Mouse (Mus musculus) adrenal gland, adult 8-10 months (tissue): Measurements from ENCODE around the gene Gm12184. TPM values are rescaled to one million over a fixed set of nuclear protein-coding genes. Genes with fewer than 3 reads are reported as not detected.
A peak's percentile ranks its signal among the peaks of the same experiment; 100 is the strongest.
"Not testable (repeated sequence)": the region's sequence is repeated elsewhere in the genome, so short reads cannot be mapped to it uniquely, and the experiment has no call there.

Source experiments
- DNase-seq: peaks from one replicate; pipeline ENCODE4 v3.0.0; 2022
- total RNA-seq, 4 experiments: library from RNA; stranded (reverse); gene quantifications; 2 replicates each; pipeline ENCODE4 v1.2.4; 2022

Gm12184 gene
- total RNA-seq: 1 to 10 TPM; 2.9 to 3.5 (median 3.3) TPM

DNA sequence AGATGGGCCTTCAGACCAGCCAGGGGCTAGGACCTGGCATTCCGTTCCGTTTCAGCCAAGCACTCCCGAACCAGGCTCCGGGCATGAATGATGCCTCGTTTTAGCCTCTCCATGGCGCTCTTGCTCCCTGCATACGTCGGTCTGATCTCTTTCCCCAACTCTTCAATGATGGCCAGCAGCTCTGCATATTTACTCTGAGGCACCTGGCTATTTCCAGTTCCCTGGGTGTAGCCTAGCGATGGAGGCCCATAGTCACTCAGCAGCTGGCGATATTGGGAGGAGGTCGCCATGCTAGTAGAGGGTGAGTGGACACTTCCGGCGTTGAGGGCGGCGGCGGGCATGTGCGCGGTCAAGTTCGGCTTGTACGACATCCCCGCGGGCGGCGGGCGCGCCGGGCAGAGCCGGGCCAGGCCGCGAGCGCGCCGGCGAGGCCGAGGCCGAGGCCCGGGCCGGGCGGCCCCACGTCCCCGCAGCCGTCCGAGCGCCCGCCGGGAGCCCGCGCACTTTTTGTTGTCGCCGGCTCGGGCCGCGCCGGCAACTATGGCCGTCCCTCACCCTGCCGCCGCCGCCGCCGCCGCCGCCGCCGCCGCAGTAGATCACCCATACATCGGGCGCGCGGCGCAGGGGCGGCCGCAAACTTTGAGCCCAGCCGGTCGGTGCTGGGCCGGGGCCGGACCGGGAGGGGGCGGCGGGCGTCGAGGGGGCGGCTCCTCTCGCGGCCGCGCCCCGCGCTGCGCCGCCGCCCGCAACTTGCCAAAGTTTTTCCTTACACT lies at the start of gene Gm12184, which contains the start of gene Trim7:
Gene Gm12184 (minus strand): TSS at position 677 of the 773 bp plus-strand sequence.
Gene Trim7 (plus strand): TSS at position 162 of the 773 bp plus-strand sequence.
- not testable (repeated sequence) for DNase-seq

DNA sequence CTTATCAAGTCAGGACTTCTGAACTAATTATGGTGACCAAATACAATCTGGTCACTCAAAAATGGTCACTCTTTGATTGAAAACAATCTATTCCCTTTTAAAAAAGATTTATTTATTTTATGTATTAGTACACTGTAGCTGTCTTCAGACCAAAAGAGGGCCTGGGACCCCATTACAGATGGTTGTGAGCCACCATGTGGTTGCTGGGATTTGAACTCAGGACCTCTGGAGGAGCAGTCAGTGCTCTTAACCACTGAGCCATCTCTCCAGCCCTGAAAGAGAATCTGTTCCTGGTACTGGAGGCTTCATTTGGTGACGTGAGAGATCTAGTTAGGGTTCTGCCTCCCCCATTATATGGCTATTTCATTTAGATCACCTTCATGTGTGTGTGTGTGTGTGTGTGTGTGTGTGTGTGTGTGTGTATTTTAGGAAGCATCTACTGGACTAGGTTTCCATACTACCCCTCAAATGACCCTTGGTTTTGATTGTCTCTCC lies 48.9 kb upstream of the Gm12184 start:
- DNase-seq: not testable (repeated sequence)

DNA sequence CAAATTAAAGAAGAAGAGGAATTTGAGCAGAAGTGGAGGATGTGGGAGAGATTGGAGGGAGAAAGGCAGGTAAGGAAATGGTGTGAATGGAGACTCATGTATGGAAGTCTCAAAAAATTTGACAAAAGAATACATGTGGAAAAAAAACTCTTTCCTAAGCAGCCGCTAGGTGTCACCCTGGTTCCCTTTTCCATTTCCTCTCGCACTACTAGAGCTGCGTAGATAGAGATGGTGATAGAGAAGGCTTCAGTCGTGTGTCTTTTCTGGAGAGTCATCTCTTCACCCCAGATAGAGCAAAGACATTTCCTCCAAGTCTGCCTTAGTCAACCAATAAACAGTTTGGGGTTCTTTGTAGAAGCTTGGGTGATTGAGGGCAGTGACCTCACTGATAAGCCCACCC lies 48.0 kb upstream of the Gm12184 start:
- DNase-seq: no peak

DNA sequence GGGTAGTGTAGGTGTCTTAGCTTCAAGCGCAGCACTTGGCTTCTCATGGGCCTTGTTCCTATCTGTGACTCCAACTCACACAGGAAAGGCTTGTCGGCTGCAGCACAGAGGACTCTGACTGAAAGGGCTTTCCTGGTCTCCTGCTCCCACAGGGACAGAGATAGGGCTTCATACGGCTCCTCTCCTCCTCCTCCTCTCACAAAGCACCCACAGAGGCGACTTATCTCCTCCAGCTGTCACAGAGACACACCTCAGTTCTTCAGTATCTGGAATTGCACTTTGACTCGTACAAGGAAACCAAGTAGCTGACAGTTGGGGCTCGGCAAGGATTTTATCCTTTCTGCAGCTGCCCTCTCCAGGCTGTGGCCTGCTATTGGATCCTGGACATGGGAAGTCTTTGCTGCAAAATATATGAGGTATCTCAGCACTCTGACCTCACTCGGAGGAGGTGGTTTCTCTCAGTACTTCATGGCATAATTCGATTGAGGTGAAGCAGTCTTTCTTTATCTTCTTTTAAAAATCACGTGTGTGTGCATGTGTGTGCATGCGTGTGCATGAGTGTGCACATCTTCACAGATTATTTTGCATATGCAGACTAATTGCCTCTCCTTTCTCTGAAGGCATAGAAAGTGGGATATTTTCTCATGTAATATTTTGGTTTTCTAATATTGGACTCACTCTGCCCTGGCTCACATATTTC lies 47.3 kb upstream of the Gm12184 start:
- no peak for DNase-seq

DNA sequence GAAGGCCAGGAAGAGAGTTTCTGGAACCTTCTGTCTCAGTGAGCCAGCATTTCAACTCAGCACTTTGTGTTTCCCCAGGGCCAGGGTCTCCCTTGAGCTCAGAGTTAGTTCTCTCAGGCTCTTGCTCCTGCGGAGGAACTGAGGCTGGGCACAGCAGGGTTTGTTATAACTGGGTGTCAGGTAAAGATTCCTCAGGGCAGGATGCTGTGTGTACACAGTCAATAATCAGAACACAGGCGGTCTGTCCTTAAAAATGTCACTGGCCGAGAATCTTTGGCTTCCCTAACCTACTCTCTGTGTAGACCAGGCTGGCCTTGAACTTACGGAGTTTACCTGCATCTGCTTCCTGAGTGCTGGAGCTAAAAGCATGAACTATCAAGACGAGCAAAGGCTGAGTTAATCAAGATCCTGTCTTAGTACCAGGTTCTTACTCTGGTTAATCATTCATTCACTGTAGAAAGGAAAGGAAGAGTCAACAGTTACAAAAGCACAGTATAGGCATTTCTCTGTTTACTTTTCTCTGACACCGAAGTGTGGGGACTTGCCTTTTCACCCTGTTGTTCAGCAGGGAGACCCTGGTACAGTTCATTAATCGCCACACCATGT lies 46.3 kb upstream of the Gm12184 start:
- DNase-seq: no peak

DNA sequence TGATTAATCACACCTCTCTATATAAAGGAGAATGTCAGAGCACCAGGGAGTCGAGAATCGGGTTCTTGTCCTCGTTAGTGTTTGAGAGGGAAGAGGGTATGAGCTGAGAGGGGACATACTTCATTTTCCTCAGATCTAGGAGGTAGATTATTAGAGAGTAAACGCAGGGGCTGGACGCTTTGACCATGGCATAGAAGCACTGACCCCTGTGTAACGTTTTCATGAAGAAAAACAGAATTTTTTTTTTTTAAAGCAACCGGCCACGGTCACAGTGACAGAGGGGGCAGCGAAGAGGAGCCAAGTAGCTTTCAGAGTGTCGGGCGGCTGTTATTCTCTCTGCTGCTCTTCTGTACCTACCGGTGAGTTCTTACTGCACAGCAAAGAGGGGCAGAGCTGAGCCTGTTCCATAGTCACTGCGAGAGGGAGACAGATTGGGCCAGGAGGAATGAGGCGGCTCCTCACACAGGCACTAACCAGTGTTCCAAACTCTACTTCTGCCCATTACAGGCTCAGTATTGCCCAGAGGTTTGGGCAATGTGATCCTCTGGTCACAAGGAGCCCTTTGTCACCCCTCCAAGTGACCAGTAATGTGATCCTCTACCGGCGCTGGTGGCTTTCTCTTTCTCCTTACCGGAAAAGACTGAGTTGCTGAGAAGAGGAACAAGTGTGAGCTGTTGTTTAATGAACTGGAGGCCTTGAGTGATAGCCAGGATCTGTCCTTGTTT lies 45.5 kb upstream of the Gm12184 start:
- no peak for DNase-seq

DNA sequence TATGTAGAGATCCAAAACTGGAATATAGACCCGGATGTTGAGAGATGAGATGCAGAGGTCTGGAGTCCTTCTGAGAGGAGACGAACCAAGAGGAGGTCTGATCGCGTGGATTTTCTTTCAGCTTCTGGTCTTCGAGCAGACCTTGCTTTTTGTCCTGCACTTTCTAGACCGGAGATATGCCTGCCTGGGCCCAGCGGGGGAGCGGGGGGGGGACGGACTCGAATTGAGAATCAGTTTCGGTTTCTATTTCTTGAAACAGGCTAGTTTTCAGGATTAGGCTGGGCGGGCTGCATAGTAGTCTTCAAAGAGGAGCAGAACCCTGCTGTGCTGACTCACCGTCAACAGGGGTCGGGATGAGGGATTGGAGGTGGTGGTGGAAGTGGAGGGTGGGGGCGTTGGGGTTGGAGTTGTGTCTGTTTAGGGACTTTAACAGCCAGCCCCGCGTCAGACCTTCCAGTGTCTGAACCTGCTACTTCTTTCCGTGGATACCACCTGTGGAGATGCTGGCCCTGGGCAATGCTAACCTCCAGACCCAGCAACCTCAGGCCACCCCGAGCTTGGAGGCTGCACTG lies 44.8 kb upstream of the Gm12184 start, which contains the start of gene Irgm1:
Gene Irgm1 (minus strand): TSS at position 483 of the 572 bp plus-strand sequence.
- DNase-seq: peak; percentile 70

DNA sequence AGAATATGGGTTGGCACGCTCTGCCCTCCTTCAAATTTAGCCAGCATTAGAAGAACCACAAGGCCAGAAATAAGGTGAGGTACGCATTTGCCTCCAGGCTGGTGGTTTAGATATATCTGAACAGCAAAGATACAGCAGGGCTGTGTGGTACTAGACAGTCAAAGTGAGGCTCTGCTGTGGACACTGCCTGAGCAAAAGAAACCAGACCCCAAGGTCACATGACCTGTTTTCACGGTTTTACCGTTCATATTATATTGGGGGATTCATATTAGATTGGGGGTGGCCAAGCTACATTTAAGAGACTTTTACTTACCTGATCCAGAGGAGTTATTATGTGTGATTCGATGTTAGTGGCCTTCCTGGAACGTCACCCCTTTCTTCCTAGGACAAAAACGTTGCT lies 44.3 kb upstream of the Gm12184 start:
- DNase-seq: no peak

DNA sequence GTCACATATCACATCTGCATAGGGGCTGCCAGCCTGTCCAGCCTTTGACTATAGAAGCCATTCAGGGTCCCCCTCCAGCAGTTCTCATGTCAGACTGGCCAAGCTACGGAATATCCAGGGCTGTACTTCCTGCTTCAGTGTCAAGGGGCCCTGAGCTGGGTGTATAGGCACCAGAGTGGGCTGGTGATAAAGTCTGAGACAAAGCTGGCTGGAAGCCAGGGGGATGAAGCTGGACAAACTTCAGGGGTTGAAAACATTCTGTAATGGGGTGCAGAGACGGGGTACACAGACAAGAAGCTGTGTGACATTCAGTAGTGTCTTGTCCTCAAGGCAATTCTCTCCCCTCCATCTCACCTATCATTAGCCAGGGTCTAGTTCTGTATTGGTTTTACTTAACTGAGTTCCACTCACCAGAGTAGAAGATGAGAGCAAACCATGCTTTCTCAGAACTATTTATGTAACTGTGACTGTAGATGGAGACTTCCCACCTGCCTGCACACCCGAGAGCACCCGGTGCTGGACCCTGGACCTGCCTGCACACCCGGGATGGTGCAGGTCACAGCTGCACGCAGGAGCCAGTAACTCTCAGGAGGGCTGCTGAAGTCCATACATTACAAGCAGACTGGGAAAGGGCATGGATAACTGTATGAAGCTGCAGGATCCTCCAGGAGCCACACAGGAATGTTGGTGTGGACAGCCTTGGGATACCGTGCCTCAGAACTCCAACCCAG lies 43.1 kb upstream of the Gm12184 start:
- DNase-seq: no peak

DNA sequence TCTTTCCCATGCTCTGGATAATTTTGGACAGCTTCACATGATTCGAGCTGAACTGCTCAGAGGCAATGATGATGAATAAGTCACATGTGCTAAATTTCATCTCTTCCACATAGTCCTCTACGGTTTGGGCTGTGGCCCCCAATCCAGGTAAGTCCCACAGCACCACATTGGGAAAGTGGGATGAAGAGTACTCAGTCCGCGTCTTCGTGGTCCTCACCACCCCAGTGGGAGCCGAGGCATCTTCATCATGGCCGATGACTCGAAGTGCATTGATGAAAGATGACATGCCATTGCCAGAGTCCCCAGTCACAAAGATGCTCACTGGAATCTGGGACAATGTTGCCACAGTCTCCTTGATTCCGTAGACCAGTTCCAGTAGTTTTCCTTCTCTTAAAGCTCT lies 40.0 kb upstream of the Gm12184 start:
- DNase-seq: no peak

DNA sequence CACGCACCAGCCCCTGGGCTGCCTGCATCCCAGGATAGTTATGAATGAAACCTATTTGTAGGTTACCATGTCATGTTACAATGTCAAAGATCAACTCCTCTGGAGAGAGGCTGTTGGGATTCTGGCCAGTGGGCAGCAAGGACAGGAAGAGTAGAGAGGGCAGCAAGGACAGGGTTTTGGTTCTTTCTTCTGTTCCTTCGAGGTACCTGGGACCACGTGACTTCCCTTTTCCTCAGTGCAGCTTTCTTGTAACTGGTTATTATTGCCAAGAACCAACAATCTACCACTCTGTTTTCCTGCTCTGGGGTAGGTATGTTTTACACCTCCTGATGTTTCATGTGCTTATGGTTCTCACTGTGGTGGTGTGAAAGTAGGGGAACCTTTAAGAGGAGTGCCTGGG lies 37.4 kb upstream of the Gm12184 start:
- DNase-seq: no peak

DNA sequence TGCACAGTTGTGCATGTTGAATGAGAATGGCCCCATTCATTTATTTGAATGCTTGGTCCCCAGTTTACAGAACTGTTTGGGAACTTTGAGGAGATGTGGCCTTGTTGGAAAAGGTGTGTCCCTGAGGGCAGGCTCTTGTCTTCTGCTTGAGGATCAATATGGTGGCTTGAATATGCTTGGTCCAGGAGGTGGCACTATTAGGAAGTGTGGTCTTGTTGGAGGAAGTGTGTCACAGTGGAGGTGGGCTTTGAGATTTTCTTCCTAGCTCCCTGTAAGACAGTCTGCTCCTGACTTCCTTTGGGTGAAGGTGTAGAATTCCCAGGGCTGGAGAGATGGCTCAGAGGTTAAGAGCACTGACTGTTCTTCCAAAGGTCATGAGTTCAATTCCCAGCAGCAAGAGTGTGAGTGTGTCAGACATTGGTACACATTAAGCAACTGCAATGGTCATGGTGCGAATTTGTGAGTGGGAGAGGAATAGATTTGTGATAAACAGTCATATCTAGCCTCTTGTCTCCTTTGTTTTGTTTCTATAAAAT lies 36.4 kb upstream of the Gm12184 start:
- DNase-seq: no peak

DNA sequence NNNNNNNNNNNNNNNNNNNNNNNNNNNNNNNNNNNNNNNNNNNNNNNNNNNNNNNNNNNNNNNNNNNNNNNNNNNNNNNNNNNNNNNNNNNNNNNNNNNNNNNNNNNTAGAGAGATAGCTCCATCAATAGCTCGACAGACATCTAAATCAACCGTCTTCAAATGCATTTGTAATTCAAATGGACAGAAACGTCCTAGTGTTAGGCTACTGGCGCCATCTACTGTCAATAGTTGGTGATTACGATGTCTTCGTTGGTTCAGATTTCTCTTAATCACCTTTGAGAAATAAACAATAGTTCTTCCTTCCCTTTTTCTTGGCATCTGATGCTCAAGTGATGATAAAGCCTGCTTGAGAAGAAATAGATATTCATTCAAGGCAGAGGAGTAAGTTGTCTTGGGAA lies 32.6 kb upstream of the Gm12184 start:
- DNase-seq: no peak

DNA sequence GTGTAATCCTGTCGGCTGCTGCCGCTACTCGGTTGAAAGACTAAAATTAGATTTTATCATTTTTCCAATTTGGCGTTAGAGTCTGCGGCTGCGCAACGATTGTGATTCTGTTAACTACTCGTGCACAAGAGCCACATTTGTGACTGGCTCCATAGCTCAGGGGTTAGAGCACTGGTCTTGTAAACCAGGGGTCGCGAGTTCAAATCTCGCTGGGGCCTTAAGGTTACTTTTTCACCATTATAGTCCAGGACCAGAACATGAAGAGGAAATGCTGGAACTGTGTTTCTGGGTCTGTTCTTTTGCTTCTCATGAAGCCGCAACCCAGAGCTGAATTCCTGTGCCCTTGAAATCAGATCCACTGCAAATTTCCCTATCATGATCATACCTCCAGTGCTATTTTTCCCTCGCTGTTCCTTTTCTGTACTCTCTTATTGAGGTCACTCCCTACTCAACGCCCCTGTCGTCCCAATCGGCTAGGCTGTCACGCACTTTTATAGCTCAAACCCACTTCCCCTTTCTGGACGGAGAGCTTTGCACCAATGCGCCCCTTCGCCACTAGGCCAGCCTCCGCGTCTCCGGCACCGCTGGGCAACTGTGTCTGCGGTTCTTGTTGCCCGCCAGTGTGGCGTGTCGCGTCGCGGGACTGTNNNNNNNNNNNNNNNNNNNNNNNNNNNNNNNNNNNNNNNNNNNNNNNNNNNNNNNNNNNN lies 27.2 kb upstream of the Gm12184 start:
- DNase-seq: peak; percentile 86

DNA sequence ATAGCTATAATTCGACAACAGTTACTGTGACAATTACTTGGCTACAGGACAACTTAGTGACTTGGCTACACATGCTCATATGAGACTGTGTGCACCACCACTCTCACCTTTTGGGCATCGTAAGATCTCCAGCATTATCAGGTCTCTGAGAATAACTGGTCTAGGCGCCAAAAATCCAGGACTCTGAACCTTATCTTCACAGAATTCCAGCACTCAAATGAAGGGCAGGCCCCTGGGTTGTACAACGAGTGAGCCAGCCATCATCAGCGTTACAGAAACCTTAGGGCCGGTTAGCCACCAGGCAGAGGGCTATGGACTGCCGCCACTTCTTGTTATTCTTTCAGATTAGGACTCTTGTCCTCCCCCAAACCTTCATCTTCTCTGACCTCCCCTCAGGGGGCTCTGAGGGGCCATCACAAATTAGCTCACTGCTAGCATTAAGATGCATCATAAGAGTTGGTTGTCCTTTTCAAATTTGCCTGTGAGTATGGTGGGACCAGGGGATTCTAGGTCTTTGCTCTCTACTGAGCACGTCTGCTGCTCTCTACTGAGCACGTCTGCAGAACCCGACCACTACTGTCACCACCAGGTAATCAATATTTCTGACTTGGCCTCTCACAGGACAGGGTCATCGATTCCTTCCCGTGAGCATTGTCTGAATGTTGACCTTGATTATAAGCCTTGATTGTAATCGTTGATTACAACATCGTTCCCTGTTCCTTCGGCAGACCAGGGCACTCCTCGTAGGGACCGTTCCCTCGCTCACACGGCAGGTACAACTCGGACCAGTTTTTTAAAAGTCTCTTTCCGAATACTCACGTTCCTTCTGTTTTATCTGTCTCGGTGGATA lies 26.4 kb upstream of the Gm12184 start:
- no peak for DNase-seq

DNA sequence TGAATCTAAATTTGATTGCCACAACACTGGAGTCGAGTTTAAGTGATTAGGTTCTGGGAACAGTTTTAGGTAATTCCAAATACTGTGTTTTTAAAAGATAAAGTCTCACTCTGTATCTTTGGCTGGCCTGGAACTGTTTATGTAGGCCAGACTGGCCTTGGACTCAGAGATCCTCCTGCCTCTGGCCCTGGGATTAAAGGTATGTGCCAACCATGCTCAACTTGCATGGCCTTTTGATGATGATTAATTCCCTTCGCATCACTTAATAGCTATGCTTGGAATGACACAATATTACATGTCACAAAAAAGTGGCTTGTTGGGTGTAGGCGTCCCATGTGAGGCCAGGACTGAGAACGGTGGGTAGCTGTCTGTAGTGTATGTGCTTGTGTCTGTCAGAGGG lies 25.7 kb upstream of the Gm12184 start:
- DNase-seq: no peak

DNA sequence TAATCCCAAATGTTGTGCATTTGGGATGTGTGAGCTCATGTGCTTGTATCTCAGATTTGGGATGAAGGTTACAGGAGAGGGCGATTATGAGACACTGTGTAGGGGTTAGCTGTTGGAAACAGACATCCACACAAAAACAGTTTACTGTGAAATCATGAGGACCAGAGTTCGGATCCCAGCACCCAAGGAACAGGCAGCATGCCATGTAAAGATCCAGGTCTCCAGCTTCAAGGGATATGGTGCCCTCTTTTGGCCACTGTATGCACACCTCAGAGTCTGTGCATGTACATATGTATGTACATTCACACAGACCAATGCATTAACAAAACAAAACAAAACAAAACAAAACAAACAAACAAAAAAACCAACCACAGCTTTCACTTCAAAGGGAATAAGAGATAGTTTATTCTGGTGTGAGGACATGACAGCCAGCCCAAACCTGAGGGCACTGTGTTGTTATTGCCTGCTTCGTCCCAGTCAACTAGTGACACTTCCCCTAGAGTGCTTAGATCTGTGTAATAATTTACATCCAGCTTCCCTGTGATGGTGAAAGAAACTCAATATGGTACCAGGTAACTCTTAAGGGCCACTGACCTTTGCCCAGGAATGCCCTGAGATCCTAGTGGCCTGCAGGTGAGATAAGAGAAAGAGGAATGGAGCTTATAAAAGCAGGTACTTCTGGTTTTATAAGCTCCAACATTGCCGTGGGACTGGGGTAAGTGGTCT lies 25.0 kb upstream of the Gm12184 start:
- DNase-seq: no peak

DNA sequence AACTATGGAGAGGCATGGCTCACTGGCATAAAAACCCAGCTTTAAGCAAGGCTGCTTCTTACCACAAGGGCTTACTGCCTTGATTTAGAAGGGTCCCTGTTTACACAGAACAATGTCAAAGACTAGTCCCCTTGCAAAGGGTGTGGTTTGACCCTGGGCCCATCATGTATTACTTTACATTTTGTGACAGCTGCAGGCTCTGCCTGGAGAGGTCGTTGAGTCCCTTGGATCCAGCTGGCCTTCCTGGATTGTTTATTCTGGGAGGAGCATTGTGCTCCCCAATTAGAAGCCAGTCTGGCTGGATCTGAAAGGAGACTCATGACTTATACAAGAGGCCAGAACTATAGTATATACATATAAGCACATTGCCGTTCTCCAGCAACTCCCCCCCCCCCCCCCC lies 23.8 kb upstream of the Gm12184 start:
- no peak for DNase-seq

DNA sequence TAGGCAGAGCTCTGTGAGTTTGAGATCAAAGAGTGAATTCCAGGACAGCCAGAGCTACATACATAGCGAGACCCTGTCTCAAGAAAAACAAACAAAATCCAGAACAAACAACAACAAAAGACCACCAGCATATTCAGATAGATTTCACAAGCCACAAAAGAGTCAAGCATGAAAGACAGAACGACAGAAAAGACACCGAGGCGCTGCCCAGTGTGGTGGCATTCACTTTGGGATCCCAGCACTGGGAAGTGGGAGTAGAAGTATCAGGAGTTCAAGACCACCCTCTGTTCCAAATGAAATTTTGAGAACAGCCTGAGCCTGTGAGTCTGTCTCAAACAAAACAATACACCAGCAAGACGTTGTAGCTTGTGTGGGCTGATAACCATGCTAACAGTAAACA lies 20.4 kb upstream of the Gm12184 start:
- no peak for DNase-seq
